Mouse (Mus musculus): ENCODE data around the gene Mterf1a.
"Not testable (repeated sequence)": the region's sequence is repeated elsewhere in the genome, so short reads cannot be mapped to it uniquely, and the experiment has no call there.

- not testable (repeated sequence) for TF ChIP-seq CTCF (IDR thresholded peaks at IDR 0.05; ENCODE audit: borderline replicate concordance, extremely low read depth, insufficient read depth, insufficient read length); POLR2A (IDR thresholded peaks at IDR 0.05; ENCODE audit: borderline replicate concordance, extremely low read depth, insufficient read depth, insufficient read length, poor library complexity, severe bottlenecking)
Observed at GRCm38 (mm10) chr5:3886862-3887261, 6.9 kb downstream of the Mterf1a start.

All from brain, embryonic 14.5 days (tissue).